Mouse (Mus musculus): ENCODE results near the gene Shc2.

The Shc2 gene

GRCm38 (mm10) chr10:79626156-79626555 lies 11.6 kb downstream of the Shc2 start:
- in situ Hi-C loops (cut with MboI; ENCODE audit: low pct_unique_long_range_greater_than_20kb in 1 of 2, low sequenced_read_pairs in 2 of 2, unreplicated experiment in 1 of 2) = no loop called here

- in situ Hi-C loops (cut with MboI; ENCODE audit: low pct_unique_long_range_greater_than_20kb in 1 of 2, low sequenced_read_pairs in 2 of 2, unreplicated experiment in 1 of 2) = no loop called here
These were observed 12.3 kb downstream of the Shc2 start for GRCm38 (mm10) chr10:79625398-79625797.

GRCm38 (mm10) chr10:79623950-79624349 lies 13.8 kb downstream of the Shc2 start:
- in situ Hi-C loops (cut with MboI; ENCODE audit: low pct_unique_long_range_greater_than_20kb in 1 of 2, low sequenced_read_pairs in 2 of 2, unreplicated experiment in 1 of 2) = no loop called here

GRCm38 (mm10) chr10:79616376-79616775 lies 21.3 kb downstream of the Shc2 start:
- in situ Hi-C loops (cut with MboI; ENCODE audit: low pct_unique_long_range_greater_than_20kb in 1 of 2, low sequenced_read_pairs in 2 of 2, unreplicated experiment in 1 of 2) = no loop called here

- in situ Hi-C loops (cut with MboI; ENCODE audit: low pct_unique_long_range_greater_than_20kb in 1 of 2, low sequenced_read_pairs in 2 of 2, unreplicated experiment in 1 of 2) = no loop called here
These were observed 21.9 kb downstream of the Shc2 start for GRCm38 (mm10) chr10:79615860-79616259.

- in situ Hi-C loops (cut with MboI; ENCODE audit: low pct_unique_long_range_greater_than_20kb in 1 of 2, low sequenced_read_pairs in 2 of 2, unreplicated experiment in 1 of 2) = no loop called here
These were observed 23.4 kb downstream of the Shc2 start for GRCm38 (mm10) chr10:79614305-79614643.

GRCm38 (mm10) chr10:79613578-79614304 lies 24.0 kb downstream of the Shc2 start, which contains the start of gene C2cd4c:
Gene C2cd4c (minus strand): TSS chr10:79614025.
- in situ Hi-C loops (cut with MboI; ENCODE audit: low pct_unique_long_range_greater_than_20kb in 1 of 2, low sequenced_read_pairs in 2 of 2, unreplicated experiment in 1 of 2) = no loop called here

- in situ Hi-C loops (cut with MboI; ENCODE audit: low pct_unique_long_range_greater_than_20kb in 1 of 2, low sequenced_read_pairs in 2 of 2, unreplicated experiment in 1 of 2) = no loop called here
These were observed 25.3 kb downstream of the Shc2 start for GRCm38 (mm10) chr10:79612192-79613135.

GRCm38 (mm10) chr10:79611296-79611695 lies 26.4 kb downstream of the Shc2 start:
- in situ Hi-C loops (cut with MboI; ENCODE audit: low pct_unique_long_range_greater_than_20kb in 1 of 2, low sequenced_read_pairs in 2 of 2, unreplicated experiment in 1 of 2) = no loop called here

GRCm38 (mm10) chr10:79609276-79609675 lies 28.4 kb downstream of the Shc2 start:
- in situ Hi-C loops (cut with MboI; ENCODE audit: low pct_unique_long_range_greater_than_20kb in 1 of 2, low sequenced_read_pairs in 2 of 2, unreplicated experiment in 1 of 2) = no loop called here

GRCm38 (mm10) chr10:79607892-79608291 lies 29.8 kb downstream of the Shc2 start:
- in situ Hi-C loops (cut with MboI; ENCODE audit: low pct_unique_long_range_greater_than_20kb in 1 of 2, low sequenced_read_pairs in 2 of 2, unreplicated experiment in 1 of 2) = no loop called here

GRCm38 (mm10) chr10:79606537-79606936 lies 31.2 kb downstream of the Shc2 start:
- in situ Hi-C loops (cut with MboI; ENCODE audit: low pct_unique_long_range_greater_than_20kb in 1 of 2, low sequenced_read_pairs in 2 of 2, unreplicated experiment in 1 of 2) = no loop called here

GRCm38 (mm10) chr10:79597936-79598230 lies 39.8 kb downstream of the Shc2 start:
- in situ Hi-C loops (cut with MboI; ENCODE audit: low pct_unique_long_range_greater_than_20kb in 1 of 2, low sequenced_read_pairs in 2 of 2, unreplicated experiment in 1 of 2) = no loop called here

GRCm38 (mm10) chr10:79597051-79597935 lies 40.4 kb downstream of the Shc2 start:
- in situ Hi-C loops (cut with MboI; ENCODE audit: low pct_unique_long_range_greater_than_20kb in 1 of 2, low sequenced_read_pairs in 2 of 2, unreplicated experiment in 1 of 2) = no loop called here

- in situ Hi-C loops (cut with MboI; ENCODE audit: low pct_unique_long_range_greater_than_20kb in 1 of 2, low sequenced_read_pairs in 2 of 2, unreplicated experiment in 1 of 2) = no loop called here
These were observed 42.2 kb downstream of the Shc2 start for GRCm38 (mm10) chr10:79595590-79595929.

- in situ Hi-C loops (cut with MboI; ENCODE audit: low pct_unique_long_range_greater_than_20kb in 1 of 2, low sequenced_read_pairs in 2 of 2, unreplicated experiment in 1 of 2) = no loop called here
These were observed 42.7 kb downstream of the Shc2 start for GRCm38 (mm10) chr10:79594872-79595589.

- in situ Hi-C loops (cut with MboI; ENCODE audit: low pct_unique_long_range_greater_than_20kb in 1 of 2, low sequenced_read_pairs in 2 of 2, unreplicated experiment in 1 of 2) = no loop called here
These were observed 43.6 kb downstream of the Shc2 start for GRCm38 (mm10) chr10:79594111-79594510.

GRCm38 (mm10) chr10:79590702-79591101 lies 47.0 kb downstream of the Shc2 start:
- in situ Hi-C loops (cut with MboI; ENCODE audit: low pct_unique_long_range_greater_than_20kb in 1 of 2, low sequenced_read_pairs in 2 of 2, unreplicated experiment in 1 of 2) = no loop called here
